Mouse (Mus musculus) hindbrain, embryonic 14.5 days (tissue): ENCODE measurements at regions not wholly inside any gene's neighbourhood (a gene's known extent, or its start where the extent isn't known, plus 50 kb on each side); places are given as distances from the start of the nearest gene placed in this dataset.

ENCODE experiments used
- ATAC-seq: fragments of 200-750 bp; cut with Nextera tagmentation; 2 replicates; pipeline ENCODE4 v1.8.0; 2017; ENCODE audit warnings: moderate number of reproducible peaks, mild to moderate bottlenecking, moderate TSS enrichment, moderate library complexity; ENCODE audit not compliant: low FRiP score
- DNase-seq: peaks from one replicate; pipeline ENCODE4 v3.0.0-alpha.2; 2015; ENCODE audit warnings: low spot score
- H3K27ac ChIP-seq: fragments of 300-500 bp; sonication (generic); 2 replicates; pipeline ENCODE4 v1.5.1; 2014; ENCODE audit warnings: mild to moderate bottlenecking, moderate library complexity
- H3K27me3 ChIP-seq: fragments of 300-500 bp; sonication (generic); 2 replicates; pipeline ENCODE4 v1.6.1; 2014; ENCODE audit warnings: mild to moderate bottlenecking, low read length, mixed read lengths; ENCODE audit not compliant: control insufficient read depth, insufficient read depth
- H3K36me3 ChIP-seq: fragments of 300-500 bp; sonication (generic); replicated peaks from 2 replicates; pipeline ENCODE4 v1.6.1; 2014; ENCODE audit not compliant: control insufficient read depth, insufficient read depth
- H3K4me1 ChIP-seq: fragments of 300-500 bp; sonication (generic); replicated peaks from 2 replicates; pipeline ENCODE4 v1.6.1; 2014; ENCODE audit warnings: antibody characterized with exemption, low read length, mixed read lengths; ENCODE audit not compliant: control insufficient read depth, insufficient read depth
- H3K4me2 ChIP-seq: fragments of 300-500 bp; sonication (generic); replicated peaks from 2 replicates; pipeline ENCODE4 v1.6.1; 2014; ENCODE audit warnings: mild to moderate bottlenecking, moderate library complexity
- H3K4me3 ChIP-seq: fragments of 300-500 bp; sonication (generic); replicated peaks from 2 replicates; pipeline ENCODE4 v1.5.1; 2014; ENCODE audit warnings: mild to moderate bottlenecking, low read length
- H3K9ac ChIP-seq: fragments of 300-500 bp; sonication (generic); 2 replicates; pipeline ENCODE4 v1.6.1; 2014
- H3K9me3 ChIP-seq: fragments of 300-500 bp; sonication (generic); 2 replicates; pipeline ENCODE4 v1.6.1; 2016; ENCODE audit warnings: low read length; ENCODE audit not compliant: control insufficient read depth
- WGBS: fragments of 180-500 bp; shearing (Covaris S2); extraction: QIAGEN DNeasy Blood & Tissue Kit; methylation state at CpG from one replicate; pipeline ENCODE4 v1.1.7; 2014; 5-methylcytosine and 5-hydroxymethylcytosine counted together

GRCm38 (mm10) chr6:93119482-93119881, 176.2 kb upstream of the Adamts9 start:
- no peak overlapping the region for H3K4me2 ChIP-seq
- H3K9me3 ChIP-seq: no peaks in the 10 kb centered on the region
- DNase-seq: no peak
- no peaks in the 10 kb centered on the region for H3K36me3 ChIP-seq
- no peaks in the 10 kb centered on the region for H3K4me1 ChIP-seq
- H3K4me3 ChIP-seq: no peak overlapping the region
- 71% methylated on average over 12 of the region's 12 CpGs for WGBS
- no peak overlapping the region for H3K27ac ChIP-seq
- no peaks in the 10 kb centered on the region for H3K27me3 ChIP-seq
- no peak overlapping the region for H3K9ac ChIP-seq
- no peak for ATAC-seq

GRCm38 (mm10) chr6:93113361-93113760, 170.1 kb upstream of the Adamts9 start:
- Histone ChIP-seq H3K9ac (no peak overlapping the region), H3K4me3 (no peak overlapping the region), H3K27me3 (no peaks in the 10 kb centered on the region), H3K4me1 (no peaks in the 10 kb centered on the region), H3K27ac (no peak overlapping the region), H3K36me3 (no peaks in the 10 kb centered on the region), H3K9me3 (no peaks in the 10 kb centered on the region), H3K4me2 (no peak overlapping the region)
- no peak for DNase-seq
- ATAC-seq: no peak
- 94% methylated on average over 3 of the region's 3 CpGs for WGBS

- WGBS: 43% methylated on average over 5 of the region's 5 CpGs
- no peaks in the 10 kb centered on the region for H3K36me3 ChIP-seq
- DNase-seq: no peak
- H3K9ac ChIP-seq: no peak overlapping the region
- H3K4me3 ChIP-seq: no peak overlapping the region
- H3K9me3 ChIP-seq: no peaks in the 10 kb centered on the region
- H3K4me1 ChIP-seq: no peaks in the 10 kb centered on the region
- no peak for ATAC-seq
- H3K27ac ChIP-seq: no peak overlapping the region
- no peak overlapping the region for H3K4me2 ChIP-seq
- H3K27me3 ChIP-seq: no peaks in the 10 kb centered on the region
Measured at GRCm38 (mm10) chr6:93094730-93095360, 151.6 kb upstream of the Adamts9 start.

GRCm38 (mm10) chr6:93093770-93094169, 150.5 kb upstream of the Adamts9 start:
- DNase-seq (no peak), ATAC-seq (no peak)
- Histone ChIP-seq H3K4me2 (no peak overlapping the region), H3K9ac (no peak overlapping the region), H3K9me3 (no peaks in the 10 kb centered on the region), H3K4me3 (no peak overlapping the region), H3K4me1 (no peaks in the 10 kb centered on the region), H3K27ac (no peak overlapping the region), H3K36me3 (no peaks in the 10 kb centered on the region), H3K27me3 (no peaks in the 10 kb centered on the region)
- 81% methylated on average over 2 of the region's 2 CpGs for WGBS

- H3K9ac ChIP-seq: no peak overlapping the region
- no peak overlapping the region for H3K27ac ChIP-seq
- ATAC-seq (no peak), DNase-seq (no peak)
- H3K9me3 ChIP-seq: no peaks in the 10 kb centered on the region
- H3K27me3 ChIP-seq: no peaks in the 10 kb centered on the region
- no peaks in the 10 kb centered on the region for H3K4me1 ChIP-seq
- no peaks in the 10 kb centered on the region for H3K36me3 ChIP-seq
- no peak overlapping the region for H3K4me3 ChIP-seq
- no peak overlapping the region for H3K4me2 ChIP-seq
- 89% methylated on average over 2 of the region's 2 CpGs for WGBS
Measured at GRCm38 (mm10) chr6:93087329-93087728, 144.0 kb upstream of the Adamts9 start.

GRCm38 (mm10) chr6:93084286-93084685, 141.0 kb upstream of the Adamts9 start:
- H3K9ac ChIP-seq: no peak overlapping the region
- no peak for ATAC-seq
- no peak overlapping the region for H3K4me3 ChIP-seq
- no peak overlapping the region for H3K4me2 ChIP-seq
- 92% methylated on average over 1 of the region's 1 CpGs for WGBS
- no peak for DNase-seq
- H3K36me3 ChIP-seq: no peaks in the 10 kb centered on the region
- H3K4me1 ChIP-seq: no peaks in the 10 kb centered on the region
- H3K27me3 ChIP-seq: no peaks in the 10 kb centered on the region
- no peaks in the 10 kb centered on the region for H3K9me3 ChIP-seq
- no peak overlapping the region for H3K27ac ChIP-seq

GRCm38 (mm10) chr6:93083716-93084115, 140.4 kb upstream of the Adamts9 start:
- H3K27ac ChIP-seq: no peak overlapping the region
- DNase-seq: no peak
- no peak overlapping the region for H3K9ac ChIP-seq
- no peaks in the 10 kb centered on the region for H3K27me3 ChIP-seq
- ATAC-seq: no peak
- H3K9me3 ChIP-seq: no peaks in the 10 kb centered on the region
- no peak overlapping the region for H3K4me2 ChIP-seq
- WGBS: 92% methylated on average over 6 of the region's 6 CpGs
- no peaks in the 10 kb centered on the region for H3K4me1 ChIP-seq
- no peaks in the 10 kb centered on the region for H3K36me3 ChIP-seq
- no peak overlapping the region for H3K4me3 ChIP-seq

- no peak for ATAC-seq
- H3K36me3 ChIP-seq: no peaks in the 10 kb centered on the region
Measured at GRCm38 (mm10) chr6:93082205-93082604, 138.9 kb upstream of the Adamts9 start.

GRCm38 (mm10) chr6:93076681-93077080, 133.4 kb upstream of the Adamts9 start:
- no peaks in the 10 kb centered on the region for H3K27me3 ChIP-seq
- peaks cover 4% of the 10 kb centered on the region; the same call in 1 of the 2 replicates for H3K4me1 ChIP-seq
- no peak overlapping the region for H3K4me2 ChIP-seq
- no peak overlapping the region for H3K27ac ChIP-seq
- no peaks in the 10 kb centered on the region for H3K9me3 ChIP-seq
- no peak for ATAC-seq
- no peak for DNase-seq
- H3K36me3 ChIP-seq: no peaks in the 10 kb centered on the region
- H3K4me3 ChIP-seq: no peak overlapping the region
- no peak overlapping the region for H3K9ac ChIP-seq
- 90% methylated on average over 1 of the region's 1 CpGs for WGBS

More at GRCm38 (mm10) chr6:93082205-93082604, 138.9 kb upstream of the Adamts9 start:
- Histone ChIP-seq H3K4me3 (no peak overlapping the region), H3K4me1 (no peaks in the 10 kb centered on the region), H3K9ac (no peak overlapping the region), H3K27ac (no peak overlapping the region), H3K4me2 (no peak overlapping the region), H3K9me3 (no peaks in the 10 kb centered on the region), H3K27me3 (no peaks in the 10 kb centered on the region)
- no peak for DNase-seq
- WGBS: 88% methylated on average over 4 of the region's 4 CpGs

- Histone ChIP-seq H3K4me2 (no peak overlapping the region), H3K4me3 (no peak overlapping the region), H3K4me1 (peaks cover 4% of the 10 kb centered on the region; the same call in 1 of the 2 replicates), H3K27me3 (no peaks in the 10 kb centered on the region), H3K9ac (no peak overlapping the region), H3K27ac (no peak overlapping the region), H3K36me3 (no peaks in the 10 kb centered on the region), H3K9me3 (no peaks in the 10 kb centered on the region)
- 71% methylated on average over 5 of the region's 5 CpGs for WGBS
- ATAC-seq (no peak), DNase-seq (no peak)
Measured at GRCm38 (mm10) chr6:93075867-93076266, 132.6 kb upstream of the Adamts9 start.
